9 mouse cellular contexts compared by ENCODE assay signal in the genomic region with DNA sequence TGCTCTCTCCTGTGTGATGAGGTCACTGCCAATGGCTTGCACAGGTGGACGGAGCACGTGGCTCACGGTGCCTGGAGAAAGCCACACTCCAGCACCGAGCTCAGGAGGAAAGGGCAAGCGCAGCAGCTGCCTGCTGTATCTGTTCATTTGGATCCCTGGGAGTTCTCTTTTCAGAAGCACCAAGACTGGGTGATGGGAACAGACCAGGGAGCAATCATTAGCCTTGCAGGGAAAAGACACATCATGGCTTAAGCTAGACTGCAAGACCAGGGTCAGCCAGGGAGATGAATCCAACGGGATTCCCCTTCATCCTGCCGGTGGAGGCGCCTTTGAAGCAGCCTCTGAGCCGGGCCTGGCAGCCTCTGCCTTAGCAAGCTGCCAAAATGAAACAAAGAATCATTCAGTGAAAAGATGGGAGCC. TPM values are rescaled to one million over a fixed set of nuclear protein-coding genes. Genes with fewer than 3 reads are reported as not detected.
DNase-seq lines count a peak whose midpoint lies in the region; ATAC-seq and TF ChIP-seq lines count a peak whose summit lies in the region.
"Had no signal": no experiment of that assay in that cellular context is flagged by ENCODE, and none has a peak within 500 bp of the region (broad histone marks: within the 10 kb centered on the region; RNA-seq: fewer than 3 reads in every experiment).

No protein-coding gene starts in this region.

- peaks cover 11% of the 10 kb centered on the region; the same call in 1 of the 2 replicates for H3K4me1 ChIP-seq in embryonic facial prominence, embryonic 12.5 days
- H3K4me1 ChIP-seq in hindbrain, postnatal 0 days (ENCODE audit: insufficient read depth, low read length): peaks cover 15% of the 10 kb centered on the region
- peaks cover 20% of the 10 kb centered on the region for H3K4me1 ChIP-seq in midbrain, embryonic 13.5 days (replicated peaks)

- H3K27ac ChIP-seq in embryonic facial prominence, embryonic 12.5 days: 0 out of 2 replicates have a peak overlapping the region, but pooled peaks have one; percentile 9
- H3K27ac ChIP-seq in hindbrain, postnatal 0 days: peak overlapping the region; percentile 75
- H3K27ac ChIP-seq in midbrain, embryonic 13.5 days: peak overlapping the region; percentile 42
- H3K27ac ChIP-seq: kidney, postnatal 0 days had no signal

- DNase-seq in adrenal gland, postnatal 14 days: peak; percentile 64
- DNase-seq in adrenal gland, adult 18-20 months (ENCODE audit: low spot score in 2 of 2): no peak
- peak; percentile 60 for DNase-seq in 3T3-L1 (ENCODE audit: low read depth, low spot score)
- DNase-seq in hindbrain, postnatal 0 days (ENCODE audit: low spot score): peak; percentile 87
- no peak for DNase-seq in urinary bladder, adult 18-20 months (ENCODE audit: low spot score in 2 of 2)

- ATAC-seq in embryonic facial prominence, embryonic 12.5 days (ENCODE audit: insufficient number of reproducible peaks, insufficient read depth, low FRiP score, low TSS enrichment): no peak
- peak; percentile 81 for ATAC-seq in hindbrain, postnatal 0 days
- peak; percentile 66; the same call in 1 of the 2 replicates for ATAC-seq in midbrain, embryonic 13.5 days
- ATAC-seq in megakaryocyte-erythroid progenitor cell, adult 5-6 weeks (replicated peaks; ENCODE audit: low FRiP score, low TSS enrichment, poor library complexity, severe bottlenecking): no peak

- no peaks in the 10 kb centered on the region for H3K36me3 ChIP-seq in embryonic facial prominence, embryonic 12.5 days
- H3K36me3 ChIP-seq in hindbrain, postnatal 0 days (ENCODE audit: insufficient read depth, low read length): no peaks in the 10 kb centered on the region
- H3K36me3 ChIP-seq in midbrain, embryonic 13.5 days: no peaks in the 10 kb centered on the region

- no peaks in the 10 kb centered on the region for H3K27me3 ChIP-seq in embryonic facial prominence, embryonic 12.5 days
- no peaks in the 10 kb centered on the region for H3K27me3 ChIP-seq in hindbrain, postnatal 0 days (ENCODE audit: insufficient read depth, low read length)
- H3K27me3 ChIP-seq in midbrain, embryonic 13.5 days: no peaks in the 10 kb centered on the region

- H3K9ac ChIP-seq in embryonic facial prominence, embryonic 12.5 days: no peak overlapping the region
- H3K9ac ChIP-seq in hindbrain, postnatal 0 days (replicated peaks; ENCODE audit: low read length): peak overlapping the region; percentile 28; the same call in 1 of the 2 replicates
- H3K9ac ChIP-seq in midbrain, embryonic 13.5 days (replicated peaks): 0 out of 2 replicates have a peak overlapping the region, but pooled peaks have one; percentile 15

- H3K9me3 ChIP-seq in embryonic facial prominence, embryonic 12.5 days: no peaks in the 10 kb centered on the region
- no peaks in the 10 kb centered on the region for H3K9me3 ChIP-seq in hindbrain, postnatal 0 days (ENCODE audit: low read length)
- H3K9me3 ChIP-seq in midbrain, embryonic 13.5 days: no peaks in the 10 kb centered on the region

- H3K4me3 ChIP-seq in embryonic facial prominence, embryonic 12.5 days: no peak overlapping the region
- H3K4me3 ChIP-seq in hindbrain, postnatal 0 days (ENCODE audit: low read length): no peak overlapping the region
- no peak overlapping the region for H3K4me3 ChIP-seq in midbrain, embryonic 13.5 days (replicated peaks)

- 21% methylated on average over 9 of the region's 9 CpGs for WGBS in embryonic facial prominence, embryonic 12.5 days
- WGBS in hindbrain, postnatal 0 days: 18% methylated on average over 9 of the region's 9 CpGs
- WGBS in midbrain, embryonic 13.5 days: 19% methylated on average over 9 of the region's 9 CpGs

- peak; percentile 44 for TF ChIP-seq CTCF in hindbrain, postnatal 0 days (IDR thresholded peaks at IDR 0.05; ENCODE audit: low read depth)

- H3K4me2 ChIP-seq in embryonic facial prominence, embryonic 12.5 days (replicated peaks): no peak overlapping the region
- peak overlapping the region; percentile 25; the same call in 1 of the 2 replicates for H3K4me2 ChIP-seq in hindbrain, postnatal 0 days (ENCODE audit: low read depth, low read length)
- 0 out of 2 replicates have a peak overlapping the region, but pooled peaks have one; percentile 5 for H3K4me2 ChIP-seq in midbrain, embryonic 13.5 days (replicated peaks)

RNA-seq across cellular contexts. Expression of gene Ccdc42, which starts 7.3 kb away (rescaled TPM):
- not detected in 2 replicates for total RNA-seq in adrenal gland, postnatal 14 days (2021)
- under 1 TPM in 1 of 2 experiments, not detected in 1; 0.42 TPM for total RNA-seq in adrenal gland, adult 18-20 months (2021)
- 0.40 and 0.41 TPM in 2 replicates for polyA plus RNA-seq in embryonic facial prominence, embryonic 12.5 days (2016; fragmentation: Nextera tagmentation; extraction: Ambion mirVana)
- total RNA-seq in hindbrain, postnatal 0 days (2014; rRNA removed): 0.25 TPM in 1 of 2 replicates, not detected in the other
- polyA plus RNA-seq in hindbrain, postnatal 0 days (2015; fragmentation: Nextera tagmentation; extraction: Ambion mirVana): 0.28 and 0.44 TPM in 2 replicates
- polyA plus RNA-seq in midbrain, embryonic 13.5 days (2015; fragmentation: Nextera tagmentation; extraction: Ambion mirVana): 0.15 and 0.36 TPM in 2 replicates
- not detected in 2 replicates for total RNA-seq in megakaryocyte-erythroid progenitor cell, adult 5-6 weeks (2014; fragmentation: Nextera tagmentation)
- not detected in 2 replicates for total RNA-seq in megakaryocyte-erythroid progenitor cell, adult 5-6 weeks (2017)

RNA-seq across cellular contexts. Expression of gene Mfsd6l, which starts 23.5 kb away (rescaled TPM):
- total RNA-seq in adrenal gland, postnatal 14 days (2021): 0.15 TPM in 1 of 2 replicates, not detected in the other
- total RNA-seq in adrenal gland, adult 18-20 months (2021): not detected
- 0.22 and 0.35 TPM in 2 replicates for polyA plus RNA-seq in embryonic facial prominence, embryonic 12.5 days (2016; fragmentation: Nextera tagmentation; extraction: Ambion mirVana)
- 0.10 TPM in 1 of 2 replicates, not detected in the other for total RNA-seq in hindbrain, postnatal 0 days (2014; rRNA removed)
- 0.11 TPM in 2 replicates for polyA plus RNA-seq in hindbrain, postnatal 0 days (2015; fragmentation: Nextera tagmentation; extraction: Ambion mirVana)
- polyA plus RNA-seq in midbrain, embryonic 13.5 days (2015; fragmentation: Nextera tagmentation; extraction: Ambion mirVana): not detected in 2 replicates
- total RNA-seq in megakaryocyte-erythroid progenitor cell, adult 5-6 weeks (2014; fragmentation: Nextera tagmentation): not detected in 2 replicates
- total RNA-seq in megakaryocyte-erythroid progenitor cell, adult 5-6 weeks (2017): not detected in 2 replicates

Comparison
In these comparisons a context has a peak if more than half of its experiments do, and no peak if none do; other contexts are left out.
1. DNase-seq: peak in adrenal gland, postnatal 14 days (single experiment), 3T3-L1 (single experiment) and hindbrain, postnatal 0 days (single experiment); none in adrenal gland, adult 18-20 months (0 of 2) and urinary bladder, adult 18-20 months (0 of 2).
2. ATAC-seq: peak in hindbrain, postnatal 0 days (single experiment) and midbrain, embryonic 13.5 days (single experiment); none in embryonic facial prominence, embryonic 12.5 days (single experiment) and megakaryocyte-erythroid progenitor cell, adult 5-6 weeks (single experiment).
3. H3K27ac ChIP-seq: peak in every context shown above with its lines; median percentile 75 in hindbrain, postnatal 0 days; 42 in midbrain, embryonic 13.5 days; 9 in embryonic facial prominence, embryonic 12.5 days.